Mouse (Mus musculus) T-helper 1 cell (primary cell): ENCODE results near the gene Krtap5-1.
"Not testable (repeated sequence)": the region's sequence is repeated elsewhere in the genome, so short reads cannot be mapped to it uniquely, and the experiment has no call there.

Experiments used
- in situ Hi-C: fragments of 300-600 bp; cut with MboI, MseI; formaldehyde crosslinking; loops from one replicate; pipeline ENCODE4 v1.15.1; 2025; ENCODE audit warnings: high pct_unique_total_duplicates

Gene Krtap5-1

GRCm38 (mm10) chr7:142297018-142297417, at the start of gene Krtap5-1:
Gene Krtap5-1, minus strand, starts transcription at chr7:142297118.
- in situ Hi-C loops, result not testable (repeated sequence)

- in situ Hi-C loops, result no loop called here
Observed at GRCm38 (mm10) chr7:142342247-142342640, 45.3 kb upstream of the Krtap5-1 start.

GRCm38 (mm10) chr7:142341564-142342246, 44.8 kb upstream of the Krtap5-1 start:
- in situ Hi-C loops, result no loop called here

- in situ Hi-C loops, result no loop called here
Observed at GRCm38 (mm10) chr7:142340269-142340970, 43.5 kb upstream of the Krtap5-1 start.

- in situ Hi-C loops, result loop anchor here (5.0 to 10.0 kb wide), 3 partner anchors 42 to 340 kb away; partner anchors contain the start of gene Syt8
Observed at GRCm38 (mm10) chr7:142335151-142335550, 38.2 kb upstream of the Krtap5-1 start.

GRCm38 (mm10) chr7:142334246-142334645, 37.3 kb upstream of the Krtap5-1 start:
- in situ Hi-C loops, result loop anchor here (10.0 kb wide), 1 partner anchor 341 kb away; no protein-coding TSS in a partner anchor

GRCm38 (mm10) chr7:142332741-142333140, 35.8 kb upstream of the Krtap5-1 start:
- in situ Hi-C loops, result loop anchor here (10.0 kb wide), 1 partner anchor 342 kb away; no protein-coding TSS in a partner anchor

GRCm38 (mm10) chr7:142331281-142331680, 34.4 kb upstream of the Krtap5-1 start:
- in situ Hi-C loops, result loop anchor here (10.0 kb wide), 1 partner anchor 344 kb away; no protein-coding TSS in a partner anchor

DNA sequence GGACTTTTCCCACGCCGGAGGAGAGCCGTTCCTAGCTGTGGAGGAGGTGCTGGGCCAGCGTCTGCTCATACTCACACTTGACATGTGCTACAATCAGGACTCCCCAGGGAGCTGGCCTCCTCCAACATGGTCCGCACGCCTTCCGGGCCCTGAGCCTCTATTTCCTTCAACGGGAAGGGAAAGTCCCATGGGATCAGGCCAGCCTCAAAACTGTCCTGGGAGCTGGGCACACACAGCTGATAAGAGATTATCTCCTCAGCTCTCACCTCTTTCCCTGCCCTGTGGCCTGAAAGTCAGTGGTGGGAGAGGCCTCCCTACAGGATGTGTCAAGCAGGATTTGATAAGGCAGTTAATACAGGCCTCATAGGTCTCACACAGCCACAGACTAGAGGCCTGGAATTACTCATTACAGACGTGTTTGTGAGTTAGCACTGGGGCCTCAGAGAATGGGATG, 33.4 kb upstream of the Krtap5-1 start:
- in situ Hi-C loops, result loop anchor here (10.0 kb wide), 1 partner anchor 345 kb away; no protein-coding TSS in a partner anchor

- in situ Hi-C loops, result no loop called here
Observed at GRCm38 (mm10) chr7:142328507-142328906, 31.6 kb upstream of the Krtap5-1 start.

GRCm38 (mm10) chr7:142326714-142327445, 30.0 kb upstream of the Krtap5-1 start:
- in situ Hi-C loops, result no loop called here

DNA sequence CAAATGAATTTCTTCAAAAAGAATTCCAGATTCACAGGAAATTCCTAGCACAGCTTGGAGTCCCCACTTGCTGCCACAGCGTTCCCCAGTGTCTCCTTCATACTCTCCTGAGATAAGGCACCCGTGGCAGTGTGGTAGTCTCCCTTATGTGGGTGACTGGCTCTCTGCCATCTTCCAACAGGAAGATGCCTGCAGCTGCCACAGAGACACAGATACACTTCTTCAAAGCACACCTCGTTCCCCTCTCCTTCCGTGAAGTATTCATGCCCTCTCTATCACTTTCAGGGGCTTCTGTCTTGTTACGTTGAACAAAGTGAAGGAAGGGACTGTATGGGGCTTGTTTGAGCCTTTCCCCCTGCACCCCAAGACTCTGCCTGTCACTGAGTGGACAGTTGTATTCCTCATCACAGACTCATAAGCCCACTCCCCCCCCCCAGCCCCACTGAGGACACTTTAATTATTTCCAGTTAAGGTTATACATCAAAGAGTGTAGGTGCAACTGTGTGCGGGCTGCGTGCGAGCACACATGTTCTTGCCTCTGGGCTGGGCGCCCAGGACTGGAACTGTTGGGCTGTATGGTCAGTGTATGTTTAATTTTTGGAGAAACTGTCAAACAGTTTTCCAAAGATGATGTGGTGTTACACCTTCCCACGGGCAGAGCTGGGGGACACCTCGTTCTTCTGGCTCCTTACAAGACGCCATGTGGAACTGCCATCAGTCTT, 26.6 kb upstream of the Krtap5-1 start:
- in situ Hi-C loops, result no loop called here

DNA sequence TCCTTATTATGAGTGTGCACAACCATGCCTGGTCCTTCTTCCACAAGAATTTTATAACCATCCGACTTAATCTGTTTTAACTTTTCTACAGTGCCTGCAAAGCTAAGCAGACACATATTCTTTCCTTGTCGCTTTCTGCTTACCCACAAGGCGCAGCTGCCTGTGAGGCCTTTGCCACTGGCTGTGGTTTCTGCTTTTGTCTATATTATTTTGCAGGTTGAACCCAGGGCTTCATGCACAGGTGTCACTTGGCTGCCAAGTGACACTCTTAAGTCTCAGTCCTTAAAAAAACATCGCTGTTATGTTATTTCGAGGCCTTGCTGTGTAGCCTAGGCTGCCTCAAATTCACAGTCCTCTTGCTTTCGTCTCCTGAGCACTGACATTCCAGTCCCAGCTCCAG, 25.7 kb upstream of the Krtap5-1 start:
- in situ Hi-C loops, result no loop called here

DNA sequence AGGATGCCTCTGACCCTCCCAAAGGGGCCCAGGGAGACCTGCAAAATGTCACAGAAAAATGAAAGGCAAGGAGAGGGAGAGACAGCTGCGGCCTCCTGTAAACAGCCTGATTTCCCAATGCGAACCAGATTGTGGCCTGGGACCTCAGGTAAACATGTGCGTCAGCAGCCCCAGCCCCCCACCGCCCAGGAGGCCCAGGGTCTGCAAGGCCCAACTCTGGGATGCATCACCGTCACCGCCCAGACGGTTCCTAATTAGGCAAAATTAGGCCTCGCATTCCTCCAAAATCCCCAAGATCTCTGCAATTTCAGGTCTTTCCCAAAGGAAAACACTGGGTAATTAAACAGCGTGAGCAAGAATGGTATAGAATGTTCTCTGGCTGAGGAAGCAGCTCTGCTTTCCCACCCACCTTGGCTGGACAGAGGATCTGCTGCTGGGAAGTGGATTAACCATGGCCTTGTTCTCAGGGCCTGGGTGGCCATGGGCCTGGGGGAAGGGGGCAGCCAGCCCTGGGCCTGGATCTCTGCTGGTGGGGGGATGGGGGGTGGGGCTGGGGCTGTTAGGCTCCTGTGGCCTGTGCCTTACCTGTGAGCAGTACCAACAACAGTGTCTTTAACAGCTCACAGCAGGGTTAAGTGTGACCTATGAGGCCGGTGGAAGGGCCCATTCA, 24.9 kb upstream of the Krtap5-1 start:
- in situ Hi-C loops, result not testable (repeated sequence)

DNA sequence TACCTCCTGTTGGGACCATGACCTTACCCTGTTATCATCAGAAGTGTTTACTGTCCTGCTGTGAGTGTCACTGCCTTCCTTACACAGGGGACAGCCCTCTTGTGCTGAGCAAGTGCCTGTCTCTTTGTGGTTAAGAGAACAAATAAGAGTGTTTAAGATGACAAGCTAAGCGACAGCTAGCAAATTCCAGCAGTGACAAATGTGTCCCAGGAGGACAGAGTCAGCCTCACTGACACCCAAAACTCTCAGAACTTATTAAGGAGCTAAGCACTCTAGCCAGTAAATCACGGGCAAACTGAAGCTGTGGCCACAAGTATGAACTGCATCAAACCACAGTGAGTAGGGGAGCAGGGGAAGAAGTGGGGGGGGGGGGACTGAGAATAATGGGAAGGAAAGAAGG, 24.0 kb upstream of the Krtap5-1 start:
- in situ Hi-C loops, result no loop called here

DNA sequence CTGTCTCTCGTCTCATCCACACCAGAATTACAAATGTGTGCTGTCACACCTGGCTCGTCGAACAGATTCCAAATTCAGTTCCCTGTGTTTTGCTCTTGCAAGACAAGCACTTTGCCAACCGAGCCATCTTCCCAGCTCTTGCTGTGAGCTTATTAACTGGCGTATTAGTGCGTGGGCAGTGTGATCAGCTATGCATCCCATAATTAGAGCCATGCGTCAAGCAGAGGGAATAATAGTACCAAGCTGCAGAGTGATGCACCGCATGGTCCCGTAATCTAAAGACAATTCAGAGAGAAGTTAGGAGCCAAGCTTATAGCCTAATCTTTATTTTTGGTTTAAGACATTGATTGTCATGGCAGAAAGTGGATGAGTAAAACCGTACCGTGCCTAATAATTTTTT, 22.2 kb upstream of the Krtap5-1 start:
- in situ Hi-C loops, result loop anchor here (5.0 kb wide), 1 partner anchor 263 kb away; no protein-coding TSS in a partner anchor

GRCm38 (mm10) chr7:142317216-142317615, 20.3 kb upstream of the Krtap5-1 start:
- in situ Hi-C loops, result loop anchor here (5.0 kb wide), 1 partner anchor 265 kb away; no protein-coding TSS in a partner anchor

GRCm38 (mm10) chr7:142316558-142316957, 19.6 kb upstream of the Krtap5-1 start:
- in situ Hi-C loops, result loop anchor here (5.0 kb wide), 1 partner anchor 266 kb away; no protein-coding TSS in a partner anchor

DNA sequence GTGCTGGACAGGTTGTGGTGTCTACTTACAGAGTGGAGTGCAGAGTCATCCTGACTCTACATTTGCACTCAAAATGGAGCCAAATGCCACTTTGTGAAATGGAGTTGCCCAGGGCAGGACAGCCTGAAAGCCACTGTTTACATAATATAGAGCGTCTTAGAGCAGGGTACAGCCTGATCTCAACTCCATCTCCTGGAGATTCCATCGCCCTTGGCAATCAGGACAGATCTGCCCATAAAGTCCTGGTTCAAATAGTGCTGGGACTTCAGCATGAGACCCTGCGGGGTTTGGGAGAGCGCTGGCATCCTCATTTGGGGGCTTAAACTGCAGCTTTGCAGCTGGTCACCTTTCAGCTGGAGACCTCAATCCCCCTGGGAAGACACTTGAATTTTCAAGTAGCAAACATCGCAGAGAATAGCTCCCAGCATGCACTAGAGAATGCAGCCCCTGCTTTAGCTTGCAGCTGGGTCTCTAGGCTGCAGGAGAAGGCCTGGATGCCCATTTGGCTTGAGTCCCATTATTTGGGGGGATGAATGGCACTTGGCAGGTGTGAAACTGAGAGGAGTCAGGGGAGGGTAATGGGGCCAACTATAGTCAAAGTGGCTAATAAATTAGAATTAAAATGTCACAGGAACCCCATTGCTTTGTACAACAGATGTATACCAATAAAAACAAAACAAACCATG, 17.8 kb upstream of the Krtap5-1 start:
- in situ Hi-C loops, result loop anchor here (5.0 kb wide), 1 partner anchor 268 kb away; no protein-coding TSS in a partner anchor

DNA sequence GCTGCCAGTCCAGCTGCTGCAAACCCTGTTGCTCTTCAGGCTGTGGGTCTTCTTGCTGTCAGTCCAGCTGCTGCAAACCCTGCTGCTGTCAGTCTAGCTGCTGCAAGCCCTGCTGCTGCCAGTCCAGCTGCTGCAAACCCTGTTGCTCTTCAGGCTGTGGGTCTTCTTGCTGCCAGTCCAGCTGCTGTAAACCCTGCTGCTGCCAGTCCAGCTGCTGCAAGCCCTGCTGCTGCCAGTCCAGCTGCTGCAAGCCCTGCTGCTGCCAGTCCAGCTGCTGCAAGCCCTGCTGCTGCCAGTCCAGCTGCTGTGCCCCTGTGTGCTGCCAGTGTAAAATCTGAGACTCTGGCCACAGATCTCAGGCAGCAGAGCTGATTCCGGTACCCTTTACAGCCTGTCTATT, 7.0 kb upstream of the Krtap5-1 start:
- in situ Hi-C loops, result not testable (repeated sequence)
